Mouse (Mus musculus) fibroblast of lung, adult 2 months (primary cell): Measurements from ENCODE around the gene Slco4a1.
A peak's percentile ranks its signal among the peaks of the same experiment; 100 is the strongest.

ENCODE experiments used
- DNase-seq: peaks from one replicate; pipeline ENCODE4 v3.0.0-alpha.2; 2011; ENCODE audit warnings: low read depth

Gene Slco4a1

GRCm38 (mm10) chr2:180445962-180446361 lies 10.1 kb upstream of the Slco4a1 start:
- no peak for DNase-seq

- no peak for DNase-seq
These were observed 7.0 kb upstream of the Slco4a1 start for GRCm38 (mm10) chr2:180449007-180449406.

GRCm38 (mm10) chr2:180450529-180450928 lies 5.5 kb upstream of the Slco4a1 start:
- DNase-seq = no peak

GRCm38 (mm10) chr2:180456705-180457104 lies 660 bp downstream of the Slco4a1 start:
- no peak for DNase-seq

DNA sequence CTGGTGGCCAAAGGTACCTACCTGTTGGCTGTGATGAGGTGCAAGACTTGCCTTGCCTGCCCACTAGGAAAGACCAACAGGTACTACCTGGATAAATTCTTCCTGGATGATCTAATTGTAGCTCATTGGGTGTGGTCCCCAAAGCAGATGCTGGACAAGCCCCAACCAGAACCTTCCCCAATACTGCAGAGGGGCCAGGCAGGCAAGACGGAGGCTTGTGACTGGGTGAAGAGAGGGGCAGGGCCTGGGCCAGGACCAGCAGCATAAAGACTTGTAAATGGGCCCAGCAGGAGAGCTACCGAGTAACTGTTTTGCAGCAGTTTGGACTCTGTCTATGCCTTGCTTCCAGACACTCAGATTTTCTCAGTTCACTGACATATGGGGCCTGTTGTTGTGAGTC lies 1.6 kb downstream of the Slco4a1 start:
- DNase-seq = no peak

GRCm38 (mm10) chr2:180459437-180459836 lies 3.4 kb downstream of the Slco4a1 start:
- DNase-seq = no peak

GRCm38 (mm10) chr2:180460801-180461200 lies 4.8 kb downstream of the Slco4a1 start:
- DNase-seq = no peak

GRCm38 (mm10) chr2:180462593-180462992 lies 6.5 kb downstream of the Slco4a1 start:
- DNase-seq = no peak

- no peak for DNase-seq
These were observed 10.5 kb downstream of the Slco4a1 start for GRCm38 (mm10) chr2:180466505-180466904.

DNA sequence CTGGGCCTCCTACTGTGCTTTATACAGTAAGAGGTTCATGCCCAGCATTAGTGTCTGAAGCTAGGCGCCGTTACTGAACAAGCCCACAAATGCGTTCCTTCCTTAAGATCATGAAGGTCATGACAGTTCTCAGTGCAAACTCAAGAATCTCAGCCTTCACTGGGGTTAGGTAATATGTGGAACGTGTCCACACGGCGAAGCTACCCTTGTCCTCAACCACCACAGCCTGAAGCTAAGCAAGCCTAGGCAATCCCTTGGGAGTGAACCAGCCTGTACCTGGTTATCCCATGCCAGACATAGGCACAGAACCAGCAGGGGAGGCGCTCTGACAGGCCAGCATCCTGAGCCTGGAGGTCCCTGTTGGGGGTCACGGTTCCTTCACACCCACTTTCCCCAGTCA lies 12.8 kb downstream of the Slco4a1 start:
- no peak for DNase-seq

DNA sequence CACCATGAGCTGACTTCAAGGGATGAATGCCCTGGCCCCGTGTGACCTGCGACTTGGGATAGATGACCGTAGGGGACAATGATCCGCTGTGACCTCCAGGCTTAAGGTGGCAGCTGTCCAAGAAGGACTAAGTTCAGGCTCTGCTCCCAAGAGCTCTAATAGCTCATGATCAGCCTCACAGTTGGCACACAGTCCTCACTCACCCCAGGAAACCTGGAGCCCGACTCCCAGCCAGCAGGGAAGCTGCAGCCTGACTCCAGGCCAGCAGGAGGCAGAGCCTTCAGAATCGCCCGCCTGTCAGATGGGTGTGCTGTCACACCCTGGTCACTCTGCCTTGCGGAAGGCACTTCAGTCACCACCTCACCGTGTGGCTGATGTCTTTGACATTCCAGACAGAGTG lies 13.7 kb downstream of the Slco4a1 start:
- no peak for DNase-seq

- no peak for DNase-seq
These were observed 16.4 kb downstream of the Slco4a1 start for GRCm38 (mm10) chr2:180472306-180473079.

DNA sequence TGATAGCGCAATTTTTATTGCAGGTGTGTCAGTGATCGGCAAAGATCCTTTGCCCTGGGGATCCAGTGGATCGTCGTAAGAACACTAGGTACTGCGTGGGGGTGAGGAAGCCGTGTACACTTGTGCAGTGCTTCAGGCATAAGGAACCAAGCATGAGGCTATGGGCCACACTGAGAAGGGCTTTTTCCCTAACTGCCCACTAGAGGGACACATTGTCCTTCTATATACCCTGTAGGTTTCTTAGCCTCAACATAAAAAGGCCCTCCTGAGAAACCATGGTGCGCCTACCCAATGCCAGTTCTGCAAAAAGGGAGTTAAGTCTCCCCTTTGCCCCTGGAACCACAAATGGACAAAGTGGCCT lies 17.0 kb downstream of the Slco4a1 start:
- DNase-seq = peak; percentile 8

GRCm38 (mm10) chr2:180474864-180475263 lies 18.8 kb downstream of the Slco4a1 start:
- DNase-seq = no peak

GRCm38 (mm10) chr2:180482274-180482673 lies 26.2 kb downstream of the Slco4a1 start:
- no peak for DNase-seq

- DNase-seq = no peak
These were observed 28.8 kb downstream of the Slco4a1 start for GRCm38 (mm10) chr2:180484882-180485281.

GRCm38 (mm10) chr2:180485306-180485705 lies 29.3 kb downstream of the Slco4a1 start:
- no peak for DNase-seq

- DNase-seq = no peak
These were observed 32.2 kb downstream of the Slco4a1 start for GRCm38 (mm10) chr2:180488210-180488751.

GRCm38 (mm10) chr2:180495906-180496305 lies 39.9 kb downstream of the Slco4a1 start:
- no peak for DNase-seq

DNA sequence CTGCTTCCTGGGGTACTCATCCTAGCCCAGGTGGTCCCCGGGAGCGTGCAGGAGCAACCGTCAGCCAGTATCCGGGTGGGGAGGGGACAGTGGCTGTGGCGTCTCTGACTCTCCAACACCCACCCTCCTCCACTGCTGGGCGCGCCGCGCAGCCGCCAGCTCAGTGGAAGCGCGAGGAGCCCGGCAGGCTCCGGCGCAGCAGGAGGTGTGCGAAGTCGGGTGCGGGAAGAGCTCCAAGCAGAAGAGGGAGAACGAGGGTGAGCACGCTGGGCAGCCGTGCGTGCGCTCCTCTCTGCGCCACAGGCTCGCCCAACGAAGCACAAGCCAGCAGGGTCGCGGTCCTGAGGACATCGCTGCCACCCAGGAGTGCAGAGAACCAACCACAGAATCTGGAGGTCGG lies 43.7 kb downstream of the Slco4a1 start, which contains the start of gene Ntsr1:
Ntsr1 (plus strand) TSS at position 236 of the 400 bp plus-strand sequence.
- no peak for DNase-seq

- DNase-seq = no peak
These were observed 44.7 kb downstream of the Slco4a1 start for GRCm38 (mm10) chr2:180500726-180501125.

GRCm38 (mm10) chr2:180501217-180501967 lies 45.3 kb downstream of the Slco4a1 start:
- no peak for DNase-seq

DNA sequence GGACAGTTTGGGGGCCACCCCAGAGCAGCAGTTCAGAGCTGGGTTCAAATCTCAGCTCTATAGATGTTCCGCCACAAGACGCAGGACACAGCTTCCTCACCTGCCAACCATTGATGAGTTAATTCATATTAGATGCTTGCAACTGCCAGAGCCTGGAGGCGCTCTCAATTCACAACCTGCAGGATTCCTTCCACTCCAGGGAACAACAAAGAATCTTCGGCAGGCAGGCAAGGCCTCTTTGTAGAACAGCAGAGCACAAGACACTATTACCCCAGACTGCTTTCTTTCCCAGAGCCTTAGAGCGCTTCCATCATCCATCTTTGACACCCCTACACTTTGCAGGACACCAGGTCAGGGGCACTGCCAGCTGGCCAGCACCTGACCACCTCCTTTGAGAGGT lies 50.2 kb downstream of the Slco4a1 start:
- no peak for DNase-seq
